Mouse (Mus musculus) MEL (cell line): ENCODE measurements at regions not wholly inside any gene's neighbourhood (a gene's known extent, or its start where the extent isn't known, plus 50 kb on each side); places are given as distances from the start of the nearest gene placed in this dataset.

ENCODE experiments used
- DNase-seq: peaks from one replicate; pipeline ENCODE4 v3.0.0; 2011; ENCODE audit warnings: low read depth, low spot score
- H3K27ac ChIP-seq: 2 replicates; pipeline ENCODE4 v1.5.1; 2012; ENCODE audit warnings: low read depth, mild to moderate bottlenecking, control low read depth, low read length, moderate library complexity; ENCODE audit not compliant: control insufficient read depth
- H3K27me3 ChIP-seq, 2 experiments: fragments of 150-350 bp in 1 of 2; sonication (generic) in 1 of 2; 2 replicates each; pipeline ENCODE4 v1.6.1; 2012; ENCODE audit warnings: low read length in 2 of 2, mild to moderate bottlenecking in 2 of 2, improper control_type of control experiment in 1 of 2, moderate library complexity in 1 of 2; ENCODE audit not compliant: insufficient read depth in 2 of 2, control insufficient read depth in 1 of 2
- H3K36me3 ChIP-seq, 2 experiments: 2 replicates each; pipeline ENCODE4 v1.6.1; 2012 to 2014; ENCODE audit warnings: low read length in 2 of 2, improper control_type of control experiment in 1 of 2, inconsistent platforms in 1 of 2, mild to moderate bottlenecking in 1 of 2; ENCODE audit not compliant: insufficient read depth in 2 of 2, control insufficient read depth in 1 of 2
- H3K4me1 ChIP-seq, 2 experiments: fragments of 150-350 bp in 1 of 2; sonication (generic) in 1 of 2; 2 replicates each; pipeline ENCODE4 v1.6.1; 2012; ENCODE audit warnings: low read length in 2 of 2, improper control_type of control experiment in 1 of 2, mild to moderate bottlenecking in 1 of 2; ENCODE audit not compliant: insufficient read depth in 2 of 2, control insufficient read depth in 1 of 2
- H3K4me3 ChIP-seq, 2 experiments: fragments of 150-350 bp in 1 of 2; sonication (generic) in 1 of 2; 2 replicates each; pipeline ENCODE4 v1.5.1; 2012; ENCODE audit warnings: low read depth in 2 of 2, low read length in 2 of 2, mild to moderate bottlenecking in 2 of 2, moderate library complexity in 2 of 2, control low read depth in 1 of 2, improper control_type of control experiment in 1 of 2; ENCODE audit not compliant: control insufficient read depth in 1 of 2, insufficient read depth in 1 of 2
- H3K79me2 ChIP-seq: 2 replicates; pipeline ENCODE4 v1.6.1; 2012; ENCODE audit warnings: mild to moderate bottlenecking, low read length, moderate library complexity; ENCODE audit not compliant: control insufficient read depth, poor library complexity, insufficient read depth
- H3K9ac ChIP-seq: 2 replicates; pipeline ENCODE4 v1.6.1; 2012; ENCODE audit warnings: low read depth, mild to moderate bottlenecking, control low read depth, low read length, moderate library complexity; ENCODE audit not compliant: control insufficient read depth, poor library complexity, severe bottlenecking
- H3K9me3 ChIP-seq: fragments of 150-350 bp; sonication (generic); replicated peaks from 2 replicates; pipeline ENCODE4 v1.6.1; 2012; ENCODE audit warnings: mild to moderate bottlenecking, low read length, improper control_type of control experiment, moderate library complexity; ENCODE audit not compliant: insufficient read depth
- CHD1 ChIP-seq: IDR thresholded peaks from 2 replicates; pipeline ENCODE4 v1.6.1; 2012; ENCODE audit warnings: low read depth, mild to moderate bottlenecking, inconsistent platforms, low read length, improper control_type of control experiment
- CHD2 ChIP-seq: IDR thresholded peaks from 2 replicates; pipeline ENCODE4 v1.6.1; 2011; ENCODE audit warnings: low read length, improper control_type of control experiment
- CTCF ChIP-seq, 3 experiments: IDR thresholded peaks in 2 of 3; conservative IDR thresholded peaks in 1 of 3; 2 replicates each; pipeline ENCODE4 v1.5.1; 2011 to 2012; ENCODE audit warnings: low read length in 3 of 3, low read depth in 2 of 3, mild to moderate bottlenecking in 2 of 3, improper control_type of control experiment in 1 of 3, inconsistent platforms in 1 of 3, mixed read lengths in 1 of 3, moderate library complexity in 1 of 3; ENCODE audit not compliant: control insufficient read depth in 1 of 3, insufficient read depth in 1 of 3, poor library complexity in 1 of 3, severe bottlenecking in 1 of 3
- E2F4 ChIP-seq: IDR thresholded peaks from 2 replicates; pipeline ENCODE4 v1.6.1; 2011; ENCODE audit warnings: low read depth, low read length, improper control_type of control experiment, borderline replicate concordance
- ELF1 ChIP-seq: IDR thresholded peaks from 2 replicates; pipeline ENCODE4 v1.6.1; 2014; ENCODE audit warnings: low read depth, mild to moderate bottlenecking, inconsistent platforms, low read length, improper control_type of control experiment, moderate library complexity
- EP300 ChIP-seq, 2 experiments: IDR thresholded peaks; 2 replicates each; pipeline ENCODE4 v1.6.1; 2011; ENCODE audit warnings: improper control_type of control experiment in 2 of 2, low read length in 2 of 2, low read depth in 1 of 2, mild to moderate bottlenecking in 1 of 2
- ETS1 ChIP-seq: IDR thresholded peaks from 2 replicates; pipeline ENCODE4 v1.6.1; 2012; ENCODE audit warnings: low read depth, mild to moderate bottlenecking, inconsistent platforms, low read length, improper control_type of control experiment, moderate library complexity
- GABPA ChIP-seq: IDR thresholded peaks from 2 replicates; pipeline ENCODE4 v1.6.1; 2012; ENCODE audit warnings: low read depth, mild to moderate bottlenecking, inconsistent platforms, low read length, improper control_type of control experiment, moderate library complexity
- GATA1 ChIP-seq: IDR thresholded peaks from 2 replicates; pipeline ENCODE4 v1.6.1; 2011; ENCODE audit warnings: low read depth, low read length, improper control_type of control experiment
- MAX ChIP-seq: IDR thresholded peaks from 2 replicates; pipeline ENCODE4 v1.6.1; 2011; ENCODE audit warnings: low read length, improper control_type of control experiment
- MAZ ChIP-seq: IDR thresholded peaks from 2 replicates; pipeline ENCODE4 v1.6.1; 2012; ENCODE audit warnings: low read depth, mild to moderate bottlenecking, inconsistent platforms, low read length, improper control_type of control experiment
- MEF2A ChIP-seq: IDR thresholded peaks from 2 replicates; pipeline ENCODE4 v1.6.1; 2014; ENCODE audit warnings: low read depth, mild to moderate bottlenecking, inconsistent platforms, low read length, improper control_type of control experiment; ENCODE audit not compliant: poor library complexity, insufficient replicate concordance, severe bottlenecking; ENCODE audit errors: extremely low read depth
- MXI1 ChIP-seq: IDR thresholded peaks from 2 replicates; pipeline ENCODE4 v1.6.1; 2011; ENCODE audit warnings: mild to moderate bottlenecking, low read depth, low read length, improper control_type of control experiment
- MYC ChIP-seq: IDR thresholded peaks from 2 replicates; pipeline ENCODE4 v1.6.1; 2011; ENCODE audit warnings: low read depth, mild to moderate bottlenecking, low read length, improper control_type of control experiment, moderate library complexity
- NRF1 ChIP-seq: IDR thresholded peaks from 2 replicates; pipeline ENCODE4 v1.6.1; 2014; ENCODE audit warnings: low read depth, mild to moderate bottlenecking, inconsistent platforms, low read length, improper control_type of control experiment, moderate library complexity; ENCODE audit not compliant: poor library complexity, insufficient read depth, severe bottlenecking
- POLR2A ChIP-seq, 2 experiments: IDR thresholded peaks; 2 replicates each; pipeline ENCODE4 v1.6.1; 2011 to 2012; ENCODE audit warnings: low read length in 2 of 2, mild to moderate bottlenecking in 2 of 2, control low read depth in 1 of 2, improper control_type of control experiment in 1 of 2, low read depth in 1 of 2, moderate library complexity in 1 of 2; ENCODE audit not compliant: control insufficient read depth in 1 of 2, insufficient read depth in 1 of 2, poor library complexity in 1 of 2
- RAD21 ChIP-seq: IDR thresholded peaks from 2 replicates; pipeline ENCODE4 v1.6.1; 2011; ENCODE audit warnings: mild to moderate bottlenecking, low read depth, low read length, improper control_type of control experiment
- RCOR1 ChIP-seq: IDR thresholded peaks from 2 replicates; pipeline ENCODE4 v1.6.1; 2012; ENCODE audit warnings: low read depth, mild to moderate bottlenecking, inconsistent platforms, low read length, improper control_type of control experiment
- SMC3 ChIP-seq: IDR thresholded peaks from 2 replicates; pipeline ENCODE4 v1.6.1; 2011; ENCODE audit warnings: low read depth, low read length, improper control_type of control experiment
- TBP ChIP-seq: IDR thresholded peaks from 2 replicates; pipeline ENCODE4 v1.8.0; 2011; ENCODE audit warnings: low read depth, low read length, improper control_type of control experiment
- TCF12 ChIP-seq: IDR thresholded peaks from 2 replicates; pipeline ENCODE4 v1.6.1; 2014; ENCODE audit warnings: low read depth, mild to moderate bottlenecking, inconsistent platforms, low read length, improper control_type of control experiment, moderate library complexity
- USF1 ChIP-seq: IDR thresholded peaks from 2 replicates; pipeline ENCODE4 v1.6.1; 2014; ENCODE audit warnings: low read depth, mild to moderate bottlenecking, inconsistent platforms, low read length, improper control_type of control experiment, moderate library complexity
- USF2 ChIP-seq, 2 experiments: IDR thresholded peaks; 2 replicates each; pipeline ENCODE4 v1.6.1; 2011 to 2012; ENCODE audit warnings: improper control_type of control experiment in 2 of 2, low read length in 2 of 2, borderline replicate concordance in 1 of 2, inconsistent platforms in 1 of 2, low read depth in 1 of 2, mild to moderate bottlenecking in 1 of 2; ENCODE audit not compliant: insufficient read depth in 1 of 2
- ZKSCAN1 ChIP-seq: IDR thresholded peaks from 2 replicates; pipeline ENCODE4 v1.6.1; 2012; ENCODE audit warnings: low read depth, mild to moderate bottlenecking, inconsistent platforms, low read length, improper control_type of control experiment, moderate library complexity
- ZMIZ1 ChIP-seq: IDR thresholded peaks from 2 replicates; pipeline ENCODE4 v1.6.1; 2012; ENCODE audit warnings: low read depth, mild to moderate bottlenecking, inconsistent platforms, low read length, improper control_type of control experiment, moderate library complexity
- ZNF384 ChIP-seq: IDR thresholded peaks from 2 replicates; pipeline ENCODE4 v1.6.1; 2012; ENCODE audit warnings: low read depth, mild to moderate bottlenecking, inconsistent platforms, low read length, improper control_type of control experiment

DNA sequence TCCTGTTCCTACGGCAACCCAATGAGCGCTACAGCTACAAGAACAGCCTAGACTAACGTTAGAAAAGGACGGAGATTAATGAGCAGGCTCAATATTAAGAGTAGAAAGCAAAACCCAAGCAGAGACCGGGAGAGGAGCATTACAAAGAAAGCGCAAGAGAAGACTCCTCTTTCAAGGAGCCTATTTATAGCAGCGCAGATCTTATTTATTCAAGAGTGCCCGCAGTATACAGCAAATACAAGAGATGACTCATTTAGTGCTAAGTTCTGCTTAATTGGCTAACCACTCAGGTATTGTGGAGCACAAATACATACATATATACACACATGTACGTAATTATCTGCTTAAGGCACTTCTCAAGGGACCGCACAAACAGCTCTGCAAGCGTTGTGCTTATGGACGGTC, 377.2 kb downstream of the Gpd2 start:
- Histone ChIP-seq H3K4me3 (no peak overlapping the region), H3K4me1 (no peaks in the 10 kb centered on the region), H3K9ac (no peak overlapping the region), H3K9me3 (no peaks in the 10 kb centered on the region), H3K27ac (no peak overlapping the region), H3K79me2 (no peaks in the 10 kb centered on the region), H3K27me3 (no peaks in the 10 kb centered on the region), H3K36me3 (no peaks in the 10 kb centered on the region)
- no peak for TF ChIP-seq RCOR1
- TF ChIP-seq ETS1, result no peak
- TF ChIP-seq CHD2, result no peak
- no peak for TF ChIP-seq MEF2A
- no peak for TF ChIP-seq TCF12
- TF ChIP-seq CHD1, result no peak
- no peak for TF ChIP-seq ZKSCAN1
- TF ChIP-seq EP300 (IDR thresholded peaks at IDR 0.05; ENCODE audit: low read depth in 1 of 2, low read length in 2 of 2), result no peak
- no peak for TF ChIP-seq MXI1
- TF ChIP-seq NRF1, result no peak
- no peak for DNase-seq

DNA sequence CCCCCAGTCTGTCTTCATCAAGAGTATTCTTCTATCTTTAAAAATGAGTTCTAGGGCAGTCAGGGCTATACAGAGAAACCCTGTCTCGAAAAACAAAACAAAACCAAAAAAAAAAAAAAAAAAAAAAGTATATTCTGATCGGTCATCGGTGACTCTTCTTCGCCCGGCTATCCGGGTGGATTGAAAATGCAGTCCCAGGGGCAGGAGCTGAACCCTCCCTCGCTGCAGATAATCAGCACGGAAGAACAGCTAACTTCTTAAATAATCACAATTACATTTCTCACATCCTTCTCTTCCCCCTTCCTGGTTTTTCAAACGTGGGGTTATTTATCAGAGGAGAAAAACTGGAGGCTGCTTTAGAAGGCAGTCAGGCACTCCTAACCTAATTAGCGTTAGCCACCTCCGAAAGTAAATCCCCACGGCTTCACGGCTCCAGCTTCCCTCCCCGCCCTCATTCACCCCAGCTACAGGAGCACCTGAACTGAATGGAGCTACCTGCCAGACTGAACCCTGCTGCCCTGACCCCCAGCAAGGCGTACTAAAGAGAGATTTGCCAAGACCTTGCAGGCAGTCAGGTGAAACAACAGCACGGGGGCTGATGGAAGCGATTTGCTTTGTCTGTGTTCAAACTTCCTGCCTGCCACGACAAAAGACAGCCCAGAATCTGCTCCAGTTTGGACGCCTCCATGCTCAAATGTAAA, 379.2 kb downstream of the Gpd2 start:
- no peaks in the 10 kb centered on the region for H3K27me3 ChIP-seq
- no peaks in the 10 kb centered on the region for H3K4me1 ChIP-seq
- H3K27ac ChIP-seq, result no peak overlapping the region
- H3K9ac ChIP-seq, result no peak overlapping the region
- no peaks in the 10 kb centered on the region for H3K79me2 ChIP-seq
- no peak overlapping the region for H3K4me3 ChIP-seq
- H3K36me3 ChIP-seq, result no peaks in the 10 kb centered on the region
- no peak for DNase-seq
- H3K9me3 ChIP-seq, result no peaks in the 10 kb centered on the region
- TF ChIP-seq ZMIZ1, result no peak
- no peak for TF ChIP-seq GABPA
- TF ChIP-seq ZNF384, result no peak
- TF ChIP-seq, all 39 proteins: peak for 0

- Histone ChIP-seq H3K4me3 (no peak overlapping the region), H3K9me3 (no peaks in the 10 kb centered on the region), H3K9ac (no peak overlapping the region), H3K4me1 (no peaks in the 10 kb centered on the region), H3K36me3 (no peaks in the 10 kb centered on the region), H3K79me2 (no peaks in the 10 kb centered on the region), H3K27me3 (no peaks in the 10 kb centered on the region), H3K27ac (no peak overlapping the region)
- DNase-seq, result no peak
- no peak for TF ChIP-seq ELF1
- TF ChIP-seq MAZ, result no peak
- TF ChIP-seq USF1, result no peak
- no peak for TF ChIP-seq CHD1
- no peak for TF ChIP-seq MAX
- no peak for TF ChIP-seq TBP
- no peak for TF ChIP-seq E2F4
- no peak for TF ChIP-seq MYC
- TF ChIP-seq MEF2A, result no peak
- no peak for TF ChIP-seq CTCF (IDR thresholded peaks at IDR 0.05 in 2 of 3, conservative IDR thresholded peaks at IDR 0.05 in 1 of 3; ENCODE audit: control insufficient read depth in 1 of 3, insufficient read depth in 1 of 3, low read depth in 2 of 3, low read length in 3 of 3, poor library complexity in 1 of 3, severe bottlenecking in 1 of 3)
- no peak for TF ChIP-seq RAD21
- TF ChIP-seq SMC3, result no peak
- no peak for TF ChIP-seq GATA1
- TF ChIP-seq EP300 (IDR thresholded peaks at IDR 0.05; ENCODE audit: low read depth in 1 of 2, low read length in 2 of 2), result no peak
- no peak for TF ChIP-seq USF2 (IDR thresholded peaks at IDR 0.05; ENCODE audit: borderline replicate concordance in 1 of 2, insufficient read depth in 1 of 2, low read depth in 1 of 2, low read length in 2 of 2)
- TF ChIP-seq POLR2A (IDR thresholded peaks at IDR 0.05; ENCODE audit: control insufficient read depth in 1 of 2, insufficient read depth in 1 of 2, low read depth in 1 of 2, low read length in 2 of 2, poor library complexity in 1 of 2), result no peak
These were observed 379.8 kb downstream of the Gpd2 start for GRCm38 (mm10) chr2:57617258-57617657.
